Mouse (Mus musculus) heart, adult 2 months (tissue): ENCODE results near the gene Acp4. TPM values are rescaled to one million over a fixed set of nuclear protein-coding genes. Genes with fewer than 3 reads are reported as not detected.

Source experiments
- DNase-seq, 2 experiments: peaks; one replicate each; pipeline ENCODE4 v3.0.0; 2021
- H3K27ac ChIP-seq: fragments of 200-600 bp; 2 replicates; pipeline ENCODE4 v1.8.1; 2022
- H3K27me3 ChIP-seq: fragments of 200-500 bp; 2 replicates; pipeline ENCODE4 v1.6.1; 2012; ENCODE audit warnings: mild to moderate bottlenecking, low read length, inconsistent platforms, mixed read lengths; ENCODE audit not compliant: control insufficient read depth, insufficient read depth
- H3K36me3 ChIP-seq: fragments of 200-500 bp; 2 replicates; pipeline ENCODE4 v1.6.1; 2012; ENCODE audit warnings: low read length, inconsistent platforms; ENCODE audit not compliant: control insufficient read depth, insufficient read depth
- H3K4me1 ChIP-seq: fragments of 200-500 bp; 2 replicates; pipeline ENCODE4 v1.6.1; 2011; ENCODE audit warnings: low read length; ENCODE audit not compliant: control insufficient read depth, insufficient read depth
- H3K4me3 ChIP-seq: fragments of 200-600 bp; 2 replicates; pipeline ENCODE4 v1.8.1; 2022
- H3K79me2 ChIP-seq: fragments of 200-500 bp; replicated peaks from 2 replicates; pipeline ENCODE4 v1.6.1; 2012; ENCODE audit warnings: mild to moderate bottlenecking, inconsistent platforms, low read length, moderate library complexity, mixed read lengths; ENCODE audit not compliant: control insufficient read depth, insufficient read depth
- H3K9ac ChIP-seq: fragments of 200-500 bp; 2 replicates; pipeline ENCODE4 v1.6.1; 2012; ENCODE audit warnings: low read depth, mild to moderate bottlenecking, control low read depth, inconsistent platforms, low read length, mixed read lengths
- CTCF ChIP-seq: fragments of 200-600 bp; IDR thresholded peaks from 2 replicates; pipeline ENCODE4 v1.8.1; 2022; ENCODE audit warnings: antibody characterized with exemption, mild to moderate bottlenecking, moderate library complexity
- EP300 ChIP-seq: fragments of 200-500 bp; IDR thresholded peaks from 2 replicates; pipeline ENCODE4 v1.6.1; 2011; ENCODE audit warnings: low read depth, low read length, control low read depth; ENCODE audit not compliant: insufficient read depth
- POLR2A ChIP-seq: fragments of 200-500 bp; IDR thresholded peaks from 2 replicates; pipeline ENCODE4 v1.6.1; 2011; ENCODE audit warnings: mild to moderate bottlenecking, low read depth, low read length, control low read depth; ENCODE audit not compliant: insufficient read depth
- WGBS: fragments of 180-500 bp; shearing (Covaris S2); methylation state at CpG from one replicate; pipeline ENCODE4 v1.1.7; 2018; 5-methylcytosine and 5-hydroxymethylcytosine counted together
- intact Hi-C: fragments of 180-260 bp; cut with DNase I; formaldehyde crosslinking; loops from one replicate; pipeline ENCODE4 v1.15.1; 2025
- polyA plus RNA-seq: library from polyadenylated mRNA; depleted of rRNA; stranded (reverse); fragments of >200 nt; gene quantifications from 2 replicates; pipeline ENCODE4 v1.2.3, GENCODE M21; 2012
- total RNA-seq, 2 experiments: library from RNA; stranded (reverse); gene quantifications; 2 replicates each; pipeline ENCODE4 v1.2.3; 2021

The Acp4 gene
- total and polyA plus RNA-seq, 3 experiments, result not detected

GRCm38 (mm10) chr7:44246984-44247470, 10.2 kb downstream of the Acp4 start:
- Histone ChIP-seq H3K4me1 (peaks cover 1% of the 10 kb centered on the region), H3K4me3 (peak overlapping the region; percentile 97), H3K9ac (peak overlapping the region; percentile 91), H3K79me2 (0 out of 2 replicates have a peak, but pooled peaks cover 1% of the 10 kb centered on the region), H3K27me3 (no peaks in the 10 kb centered on the region), H3K27ac (peak overlapping the region; percentile 99), H3K36me3 (0 out of 2 replicates have a peak, but pooled peaks cover 2% of the 10 kb centered on the region)
- TF ChIP-seq EP300 (no peak), CTCF (no peak), POLR2A (no peak)
- intact Hi-C loops, result loop anchor here (5.0 to 10.0 kb wide), 3 partner anchors 58 to 305 kb away; partner anchors contain the start of genes Aspdh, Clec11a, Josd2 and Nr1h2
- WGBS, result under 1% methylated on average over 23 of the region's 23 CpGs
- DNase-seq, result no peak

GRCm38 (mm10) chr7:44246055-44246983, 10.9 kb downstream of the Acp4 start, which contains the start of the genes 1700028J19Rik and 2410002F23Rik:
1700028J19Rik (minus strand) TSS chr7:44246695.
2410002F23Rik (plus strand) TSS chr7:44246722.
- WGBS, result under 1% methylated on average over 58 of the region's 62 CpGs
- Histone ChIP-seq H3K27ac (peak within 1 kb of the TSS; percentile 99), H3K36me3 (0 out of 2 replicates have a peak, but pooled peaks cover 2% of the 10 kb centered on the region), H3K27me3 (no peaks in the 10 kb centered on the region), H3K79me2 (0 out of 2 replicates have a peak, but pooled peaks cover 1% of the 10 kb centered on the region), H3K4me3 (peak within 1 kb of the TSS; percentile 97), H3K4me1 (peaks cover 1% of the 10 kb centered on the region), H3K9ac (peak within 1 kb of the TSS; percentile 91)
- DNase-seq, result peak; percentile 91 to 96
- intact Hi-C loops, result loop anchor here (5.0 to 10.0 kb wide), 3 partner anchors 58 to 306 kb away; partner anchors contain the start of genes Aspdh, Clec11a, Josd2 and Nr1h2
- TF ChIP-seq CTCF (no peak; the same call in 1 of the 2 replicates), EP300 (0 out of 2 replicates have a peak, but pooled peaks have one; percentile 37), POLR2A (peak; percentile 94)

DNA sequence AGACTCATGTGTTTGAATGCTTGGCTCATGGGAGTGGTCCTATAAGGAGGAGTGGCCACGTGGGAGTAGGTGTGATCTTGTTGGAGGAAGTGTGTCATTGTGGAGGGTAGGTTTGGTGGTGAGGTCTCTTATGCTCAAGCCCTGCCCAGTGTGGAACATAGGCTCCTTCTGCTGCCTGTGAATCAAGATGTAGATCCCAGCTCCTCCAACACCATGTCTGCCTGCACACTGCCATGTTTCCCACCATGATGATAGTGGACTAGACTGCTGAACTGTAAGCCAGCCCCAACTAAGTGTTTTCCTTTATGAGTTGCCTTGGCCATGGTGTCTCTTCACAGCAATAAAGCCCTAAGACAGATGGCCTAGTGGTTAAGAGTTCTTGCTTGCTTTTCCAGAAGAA, 13.1 kb downstream of the Acp4 start:
- H3K4me3 ChIP-seq, result no peak overlapping the region
- no peak for TF ChIP-seq POLR2A
- no peak for TF ChIP-seq CTCF
- TF ChIP-seq EP300, result no peak
- peaks cover 1% of the 10 kb centered on the region for H3K4me1 ChIP-seq
- H3K9ac ChIP-seq, result no peak overlapping the region
- 0 out of 2 replicates have a peak, but pooled peaks cover 2% of the 10 kb centered on the region for H3K36me3 ChIP-seq
- H3K79me2 ChIP-seq, result 0 out of 2 replicates have a peak, but pooled peaks cover 1% of the 10 kb centered on the region
- WGBS, result 50% methylated on average over 1 of the region's 1 CpGs
- no peak overlapping the region for H3K27ac ChIP-seq
- intact Hi-C loops, result loop anchor here (10.0 kb wide), 1 partner anchor 61 kb away; the partner anchor contains the start of gene Clec11a
- no peaks in the 10 kb centered on the region for H3K27me3 ChIP-seq
- no peak for DNase-seq

GRCm38 (mm10) chr7:44241163-44241562, 16.0 kb downstream of the Acp4 start:
- Histone ChIP-seq H3K36me3 (no peaks in the 10 kb centered on the region), H3K27me3 (no peaks in the 10 kb centered on the region), H3K4me3 (no peak overlapping the region), H3K79me2 (no peaks in the 10 kb centered on the region), H3K9ac (no peak overlapping the region), H3K27ac (no peak overlapping the region), H3K4me1 (peaks cover 1% of the 10 kb centered on the region)
- WGBS, result 72% methylated on average over 2 of the region's 2 CpGs
- TF ChIP-seq CTCF (no peak), EP300 (no peak), POLR2A (no peak)
- intact Hi-C loops, result loop anchor here (10.0 kb wide), 1 partner anchor 64 kb away; the partner anchor contains the start of gene Clec11a
- DNase-seq, result no peak

DNA sequence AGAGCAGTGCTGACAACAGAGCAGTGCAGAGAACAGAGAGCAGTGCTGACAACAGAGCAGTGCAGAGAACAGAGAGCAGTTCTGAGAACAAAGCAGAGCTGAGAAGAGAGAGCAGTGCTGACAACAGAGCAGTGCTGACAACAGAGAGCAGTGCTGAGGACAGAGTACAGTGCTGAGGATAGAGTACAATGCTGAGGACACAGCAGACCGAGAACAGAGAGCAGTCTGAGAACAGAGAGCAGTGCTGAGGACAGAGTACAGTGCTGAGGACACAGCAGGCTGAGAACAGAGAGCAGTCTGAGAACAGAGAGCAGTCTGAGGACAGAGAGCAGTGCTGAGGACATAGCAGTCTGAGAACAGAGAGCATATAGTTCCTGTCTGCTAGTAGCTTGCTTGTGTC, 16.5 kb downstream of the Acp4 start:
- intact Hi-C loops, result loop anchor here (10.0 kb wide), 1 partner anchor 64 kb away; the partner anchor contains the start of gene Clec11a
- Histone ChIP-seq H3K36me3 (no peaks in the 10 kb centered on the region), H3K27ac (no peak overlapping the region), H3K79me2 (no peaks in the 10 kb centered on the region), H3K27me3 (no peaks in the 10 kb centered on the region), H3K9ac (no peak overlapping the region), H3K4me1 (peaks cover 1% of the 10 kb centered on the region), H3K4me3 (no peak overlapping the region)
- 19% methylated on average over 1 of the region's 1 CpGs for WGBS
- no peak for DNase-seq
- no peak for TF ChIP-seq CTCF
- TF ChIP-seq EP300, result no peak
- TF ChIP-seq POLR2A, result no peak
